Mouse (Mus musculus): ENCODE data around the gene Prpf6.

- TF ChIP-seq CHD2 (IDR thresholded peaks at IDR 0.05; ENCODE audit: low read depth, low read length) (no peak), ZC3H11A (IDR thresholded peaks at IDR 0.05; ENCODE audit: borderline replicate concordance, low read depth, low read length) (no peak), HCFC1 (IDR thresholded peaks at IDR 0.05; ENCODE audit: borderline replicate concordance, insufficient read depth, low read length) (no peak), ZNF384 (IDR thresholded peaks at IDR 0.05; ENCODE audit: low read depth, low read length) (no peak)
Measured at GRCm38 (mm10) chr2:181574921-181575545, 16.6 kb upstream of the Prpf6 start.
